Mouse (Mus musculus): ENCODE results near the gene Olfr311. TPM values are rescaled to one million over a fixed set of nuclear protein-coding genes. Genes with fewer than 3 reads are reported as not detected.
"Not testable (repeated sequence)": the region's sequence is repeated elsewhere in the genome, so short reads cannot be mapped to it uniquely, and the experiment has no call there.

The Olfr311 gene
- total and polyA plus RNA-seq, 3 experiments: not detected

DNA sequence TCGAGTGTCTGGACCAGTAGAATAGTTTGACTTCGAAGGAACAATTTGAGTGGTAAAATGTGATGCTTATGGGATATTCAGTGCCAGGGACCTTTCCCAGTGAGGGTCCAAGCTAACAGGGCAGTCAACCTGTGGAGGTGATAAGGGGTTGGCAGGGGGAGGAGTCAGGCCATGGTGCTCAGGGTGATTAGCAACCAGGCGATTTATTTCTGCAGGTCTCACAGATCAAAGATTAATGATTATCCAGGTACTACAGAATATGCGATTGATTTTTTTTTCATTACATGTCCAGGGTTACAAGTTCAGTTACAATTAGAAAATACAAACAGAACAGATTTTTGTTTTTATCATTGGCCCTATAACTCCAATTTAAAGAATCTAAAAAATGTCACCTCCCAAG, 35.2 kb upstream of the Olfr311 start:
- H3K79me2 ChIP-seq (replicated peaks; ENCODE audit: control insufficient read depth, extremely low read depth, insufficient read depth, poor library complexity, severe bottlenecking): no peaks in the 10 kb centered on the region
- H3K36me3 ChIP-seq (replicated peaks in 1 of 2; ENCODE audit: control insufficient read depth in 1 of 2, insufficient read depth in 1 of 2, low read length in 1 of 2): no peaks in the 10 kb centered on the region
- DNase-seq (ENCODE audit: extremely low read depth): no peak
- H3K9me3 ChIP-seq (replicated peaks; ENCODE audit: low read length): peaks cover 5% of the 10 kb centered on the region
- peaks cover 0 to 4% of the 10 kb centered on the region in 2 experiments; a peak in 2 of 4 replicates for H3K4me1 ChIP-seq (ENCODE audit: control insufficient read depth in 1 of 2, insufficient read depth in 2 of 2)
- H3K27ac ChIP-seq (ENCODE audit: insufficient read depth, low read depth): no peak overlapping the region
- peaks cover 33% of the 10 kb centered on the region for H3K27me3 ChIP-seq (replicated peaks)
- no peak overlapping the region for H3K4me2 ChIP-seq (ENCODE audit: insufficient read depth, low read depth, poor library complexity, severe bottlenecking)
- dilution Hi-C loops (cut with MboI; ENCODE audit: extremely low pct_ligation_motif_present, extremely low pct_unique_long_range_greater_than_20kb, low sequenced_read_pairs) (no loop called here), in situ Hi-C loops (cut with MboI; ENCODE audit: low pct_ligation_motif_present, low pct_unique_long_range_greater_than_20kb, low sequenced_read_pairs) (no loop called here)
- H3K4me3 ChIP-seq (replicated peaks in 1 of 3; ENCODE audit: low read depth in 2 of 3, low read length in 2 of 3, poor library complexity in 1 of 3): no peak overlapping the region
- H3K9ac ChIP-seq (ENCODE audit: insufficient read depth, low read depth): no peak overlapping the region
- no peak for TF ChIP-seq MXI1 (IDR thresholded peaks at IDR 0.05; ENCODE audit: low read depth, low read length)

DNA sequence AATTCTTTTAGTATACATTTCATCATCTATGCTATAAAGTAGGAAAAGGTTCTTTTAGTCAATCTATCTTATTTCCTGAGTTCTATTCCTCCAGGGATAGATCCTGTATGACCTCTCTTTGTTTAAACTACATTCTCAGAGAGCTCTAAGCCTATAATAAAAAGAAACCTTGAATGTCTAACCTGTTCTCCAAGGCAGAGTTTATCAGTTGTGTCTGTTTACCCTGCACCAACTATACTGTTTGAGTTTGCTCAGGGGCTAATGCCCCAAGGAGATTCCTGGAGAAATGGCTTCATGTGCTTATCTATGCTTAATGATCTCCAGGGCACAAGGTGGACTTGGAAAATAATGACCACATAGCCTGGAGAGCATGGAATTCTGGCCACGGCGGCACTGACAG, 34.7 kb upstream of the Olfr311 start:
- DNase-seq (ENCODE audit: extremely low read depth): no peak
- Histone ChIP-seq H3K4me3 (replicated peaks in 1 of 3; ENCODE audit: low read depth in 2 of 3, low read length in 2 of 3, poor library complexity in 1 of 3) (no peak overlapping the region), H3K9ac (ENCODE audit: insufficient read depth, low read depth) (no peak overlapping the region), H3K79me2 (replicated peaks; ENCODE audit: control insufficient read depth, extremely low read depth, insufficient read depth, poor library complexity, severe bottlenecking) (no peaks in the 10 kb centered on the region), H3K9me3 (replicated peaks; ENCODE audit: low read length) (peaks cover 5% of the 10 kb centered on the region), H3K36me3 (replicated peaks in 1 of 2; ENCODE audit: control insufficient read depth in 1 of 2, insufficient read depth in 1 of 2, low read length in 1 of 2) (no peaks in the 10 kb centered on the region), H3K4me1 (ENCODE audit: control insufficient read depth in 1 of 2, insufficient read depth in 2 of 2) (peaks cover 0 to 4% of the 10 kb centered on the region in 2 experiments; a peak in 2 of 4 replicates), H3K27ac (ENCODE audit: insufficient read depth, low read depth) (no peak overlapping the region), H3K27me3 (replicated peaks) (peaks cover 34% of the 10 kb centered on the region), H3K4me2 (ENCODE audit: insufficient read depth, low read depth, poor library complexity, severe bottlenecking) (no peak overlapping the region)
- dilution Hi-C loops (cut with MboI; ENCODE audit: extremely low pct_ligation_motif_present, extremely low pct_unique_long_range_greater_than_20kb, low sequenced_read_pairs): no loop called here
- TF ChIP-seq ZMIZ1 (IDR thresholded peaks at IDR 0.05; ENCODE audit: low read depth, low read length) (no peak), SMC3 (IDR thresholded peaks at IDR 0.05; ENCODE audit: low read depth, low read length) (no peak), USF2 (conservative IDR thresholded peaks at IDR 0.05; ENCODE audit: low read depth, low read length) (no peak), MXI1 (IDR thresholded peaks at IDR 0.05; ENCODE audit: low read depth, low read length) (no peak), CHD1 (IDR thresholded peaks at IDR 0.05; ENCODE audit: low read depth, low read length) (no peak), E2F4 (IDR thresholded peaks at IDR 0.05; ENCODE audit: insufficient replicate concordance, low read depth, low read length) (no peak), ZNF384 (IDR thresholded peaks at IDR 0.05; ENCODE audit: low read depth, low read length) (no peak), MAFK (IDR thresholded peaks at IDR 0.05; ENCODE audit: insufficient replicate concordance, low read length) (no peak), POLR2A (IDR thresholded peaks at IDR 0.05; ENCODE audit: low read depth, low read length) (no peak), ELF1 (IDR thresholded peaks at IDR 0.05; ENCODE audit: low read depth, low read length) (no peak), BHLHE40 (IDR thresholded peaks at IDR 0.05; ENCODE audit: low read depth, low read length) (no peak), ZKSCAN1 (IDR thresholded peaks at IDR 0.05; ENCODE audit: borderline replicate concordance, low read depth, low read length) (no peak), IRF4 (IDR thresholded peaks at IDR 0.05; ENCODE audit: low read depth, low read length) (no peak)
- in situ Hi-C loops (cut with MboI; ENCODE audit: low pct_ligation_motif_present, low pct_unique_long_range_greater_than_20kb, low sequenced_read_pairs): no loop called here

DNA sequence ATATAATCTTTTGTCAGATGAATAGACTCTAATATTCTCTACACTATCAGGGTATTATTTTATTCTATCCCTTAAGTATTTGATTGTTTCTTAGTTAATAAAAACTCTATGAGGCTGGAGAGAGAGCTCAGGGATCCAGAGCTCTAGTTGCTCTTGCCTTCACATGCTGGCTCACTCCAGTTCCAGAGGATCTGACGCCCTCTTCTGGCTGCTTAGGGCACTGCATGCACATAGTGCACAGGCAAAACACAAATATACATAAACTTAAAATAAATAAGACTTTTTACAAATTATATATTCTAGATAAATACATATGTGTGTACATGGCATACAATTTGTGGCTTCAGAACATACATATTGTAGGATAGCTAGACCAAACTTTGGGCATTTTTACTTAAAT, 27.1 kb upstream of the Olfr311 start:
- peak; percentile 51 to 69; a peak in 3 of 4 replicates for TF ChIP-seq CTCF (conservative IDR thresholded peaks at IDR 0.05 in 1 of 2, IDR thresholded peaks at IDR 0.05 in 1 of 2; ENCODE audit: low read depth in 2 of 2, low read length in 2 of 2)
- no peak for TF ChIP-seq CHD1 (IDR thresholded peaks at IDR 0.05; ENCODE audit: low read depth, low read length)
- no peak for TF ChIP-seq PAX5 (IDR thresholded peaks at IDR 0.05; ENCODE audit: low read length)
- TF ChIP-seq ZNF384 (IDR thresholded peaks at IDR 0.05; ENCODE audit: low read depth, low read length): no peak
- peak; percentile 62 for TF ChIP-seq RAD21 (IDR thresholded peaks at IDR 0.05; ENCODE audit: low read depth, low read length)
- TF ChIP-seq CHD2 (IDR thresholded peaks at IDR 0.05; ENCODE audit: low read length): no peak
- no peak for TF ChIP-seq MAFK (IDR thresholded peaks at IDR 0.05; ENCODE audit: insufficient replicate concordance, low read length)
- no peak for TF ChIP-seq NRF1 (IDR thresholded peaks at IDR 0.05; ENCODE audit: low read depth, low read length)
- TF ChIP-seq NELFE (IDR thresholded peaks at IDR 0.05; ENCODE audit: low read depth, low read length): no peak
- TF ChIP-seq SMC3 (IDR thresholded peaks at IDR 0.05; ENCODE audit: low read depth, low read length): peak; percentile 62
- no peak for TF ChIP-seq SIN3A (IDR thresholded peaks at IDR 0.05; ENCODE audit: low read length)
- no peak for TF ChIP-seq E2F4 (IDR thresholded peaks at IDR 0.05; ENCODE audit: insufficient replicate concordance, low read depth, low read length)
- H3K4me1 ChIP-seq (ENCODE audit: control insufficient read depth in 1 of 2, insufficient read depth in 2 of 2): no peaks in the 10 kb centered on the region
- H3K27me3 ChIP-seq (replicated peaks): peaks cover 51% of the 10 kb centered on the region
- H3K27ac ChIP-seq (ENCODE audit: insufficient read depth, low read depth): no peak overlapping the region
- dilution Hi-C loops (cut with MboI; ENCODE audit: extremely low pct_ligation_motif_present, extremely low pct_unique_long_range_greater_than_20kb, low sequenced_read_pairs): no loop called here
- no peak overlapping the region for H3K9ac ChIP-seq (ENCODE audit: insufficient read depth, low read depth)
- DNase-seq (ENCODE audit: extremely low read depth): peak; percentile 23
- no peaks in the 10 kb centered on the region for H3K36me3 ChIP-seq (replicated peaks in 1 of 2; ENCODE audit: control insufficient read depth in 1 of 2, insufficient read depth in 1 of 2, low read length in 1 of 2)
- H3K9me3 ChIP-seq (replicated peaks; ENCODE audit: low read length): peaks cover 5% of the 10 kb centered on the region
- no peaks in the 10 kb centered on the region for H3K79me2 ChIP-seq (replicated peaks; ENCODE audit: control insufficient read depth, extremely low read depth, insufficient read depth, poor library complexity, severe bottlenecking)
- H3K4me3 ChIP-seq (replicated peaks in 1 of 3; ENCODE audit: low read depth in 2 of 3, low read length in 2 of 3, poor library complexity in 1 of 3): no peak overlapping the region
- H3K4me2 ChIP-seq (ENCODE audit: insufficient read depth, low read depth, poor library complexity, severe bottlenecking): no peak overlapping the region
- in situ Hi-C loops (cut with MboI; ENCODE audit: low pct_ligation_motif_present, low pct_unique_long_range_greater_than_20kb, low sequenced_read_pairs): no loop called here

DNA sequence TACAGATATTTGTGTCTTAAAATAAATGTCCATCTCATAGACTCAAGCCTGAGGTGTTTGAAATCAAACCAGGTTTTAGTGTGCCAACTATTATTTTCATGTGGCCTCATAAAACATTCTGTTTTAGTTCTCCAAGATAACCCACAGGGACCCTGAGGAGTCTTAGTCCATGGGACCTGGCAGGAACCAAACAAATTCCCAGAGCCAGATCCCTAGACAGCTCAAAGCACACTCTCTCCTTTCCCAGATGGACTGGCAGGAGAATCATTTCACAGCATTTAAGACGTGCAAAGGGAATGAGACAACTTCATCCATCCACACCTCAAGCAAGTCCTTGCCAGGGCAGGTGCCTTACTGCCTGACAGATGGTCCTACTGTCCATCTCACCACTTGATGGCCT, 24.4 kb upstream of the Olfr311 start, which contains the start of gene Olfr313:
Gene Olfr313, plus strand, starts transcription at position 301 of the 400 bp plus-strand sequence.
- H3K4me3 ChIP-seq (replicated peaks in 1 of 3; ENCODE audit: low read depth in 2 of 3, low read length in 2 of 3, poor library complexity in 1 of 3); H3K27ac ChIP-seq (ENCODE audit: insufficient read depth, low read depth); H3K36me3 ChIP-seq (replicated peaks in 1 of 2; ENCODE audit: control insufficient read depth in 1 of 2, insufficient read depth in 1 of 2, low read length in 1 of 2); H3K79me2 ChIP-seq (replicated peaks; ENCODE audit: control insufficient read depth, extremely low read depth, insufficient read depth, poor library complexity, severe bottlenecking); H3K9ac ChIP-seq (ENCODE audit: insufficient read depth, low read depth); H3K4me1 ChIP-seq (ENCODE audit: control insufficient read depth in 1 of 2, insufficient read depth in 2 of 2); dilution Hi-C loops (cut with MboI; ENCODE audit: extremely low pct_ligation_motif_present, extremely low pct_unique_long_range_greater_than_20kb, low sequenced_read_pairs); H3K4me2 ChIP-seq (ENCODE audit: insufficient read depth, low read depth, poor library complexity, severe bottlenecking); in situ Hi-C loops (cut with MboI; ENCODE audit: low pct_ligation_motif_present, low pct_unique_long_range_greater_than_20kb, low sequenced_read_pairs); DNase-seq (ENCODE audit: extremely low read depth); H3K9me3 ChIP-seq (replicated peaks; ENCODE audit: low read length): not testable (repeated sequence)
- peaks cover 49% of the 10 kb centered on the region for H3K27me3 ChIP-seq (replicated peaks)
